Mouse (Mus musculus): ENCODE measurements around the gene Myzap. TPM values are rescaled to one million over a fixed set of nuclear protein-coding genes. Genes with fewer than 3 reads are reported as not detected.
A peak's percentile ranks its signal among the peaks of the same experiment; 100 is the strongest.

Myzap gene
- polyA plus RNA-seq, 1 experiment from 2014 or later: 3.5 TPM

DNA sequence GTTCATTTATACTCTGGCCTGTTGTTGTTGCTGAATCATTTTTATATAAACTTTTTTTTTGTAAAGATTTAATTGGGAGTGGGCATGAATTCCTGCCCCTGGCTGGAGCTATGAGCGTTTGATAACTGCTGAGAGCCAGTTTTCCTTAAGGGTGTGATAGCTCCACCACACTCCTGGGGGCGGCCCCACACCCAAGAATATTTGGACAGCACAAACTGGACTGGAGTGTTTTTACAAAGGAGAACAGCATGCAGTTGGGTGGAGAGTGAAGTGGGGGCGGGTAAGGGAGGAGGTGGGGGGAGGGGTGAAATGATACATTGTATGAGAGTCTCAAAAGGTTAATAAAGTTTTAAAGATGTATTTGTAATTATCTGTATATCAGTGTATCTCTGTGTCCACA, 24.8 kb downstream of the Myzap start:
- no peaks in the 10 kb centered on the region for H3K9me3 ChIP-seq
- no peaks in the 10 kb centered on the region for H3K27me3 ChIP-seq (ENCODE audit: poor library complexity, severe bottlenecking)
- no peak for DNase-seq (ENCODE audit: extremely low spot score, low spot score)
- H3K4me1 ChIP-seq: peaks cover 19% of the 10 kb centered on the region
- H3K27ac ChIP-seq: no peak overlapping the region
- 76% methylated on average over 3 of the region's 3 CpGs for WGBS
- H3K36me3 ChIP-seq (replicated peaks): no peaks in the 10 kb centered on the region
- H3K4me3 ChIP-seq: no peak overlapping the region

GRCm38 (mm10) chr9:71566763-71567162, 25.4 kb downstream of the Myzap start:
- Histone ChIP-seq H3K27ac (no peak overlapping the region), H3K36me3 (replicated peaks) (no peaks in the 10 kb centered on the region), H3K9me3 (no peaks in the 10 kb centered on the region), H3K4me1 (peaks cover 19% of the 10 kb centered on the region), H3K4me3 (no peak overlapping the region), H3K27me3 (ENCODE audit: poor library complexity, severe bottlenecking) (no peaks in the 10 kb centered on the region)
- no peak for DNase-seq (ENCODE audit: extremely low spot score, low spot score)
- 61% methylated on average over 4 of the region's 4 CpGs for WGBS

DNA sequence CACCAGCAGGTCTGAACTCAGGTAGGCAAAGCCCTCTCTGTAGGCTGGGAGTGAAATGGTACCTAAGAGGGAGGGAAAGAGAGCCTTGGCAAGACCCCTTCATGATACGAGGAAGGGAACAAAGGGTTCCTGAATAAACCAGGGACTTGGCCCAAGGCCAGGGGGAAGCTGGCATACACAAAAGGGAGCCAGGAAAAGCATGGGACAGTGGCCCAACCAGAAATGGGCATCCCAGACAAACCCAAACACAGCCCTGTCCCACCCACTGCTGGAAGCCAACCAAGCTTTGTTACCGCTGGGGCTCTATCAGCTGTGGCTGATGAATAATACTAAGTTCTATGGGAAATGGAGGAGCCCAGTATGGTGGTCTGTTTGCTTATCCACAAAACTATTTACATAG, 34.4 kb downstream of the Myzap start:
- Histone ChIP-seq H3K27me3 (ENCODE audit: poor library complexity, severe bottlenecking) (no peaks in the 10 kb centered on the region), H3K27ac (no peak overlapping the region), H3K9me3 (peaks cover 6% of the 10 kb centered on the region; the same call in 1 of the 2 replicates), H3K4me3 (no peak overlapping the region), H3K4me1 (no peaks in the 10 kb centered on the region), H3K36me3 (replicated peaks) (no peaks in the 10 kb centered on the region)
- no peak for DNase-seq (ENCODE audit: extremely low spot score, low spot score)
- WGBS: 82% methylated on average over 2 of the region's 2 CpGs

GRCm38 (mm10) chr9:71554001-71554400, 38.2 kb downstream of the Myzap start:
- Histone ChIP-seq H3K9me3 (peaks cover 6% of the 10 kb centered on the region; the same call in 1 of the 2 replicates), H3K4me3 (no peak overlapping the region), H3K27me3 (ENCODE audit: poor library complexity, severe bottlenecking) (no peaks in the 10 kb centered on the region), H3K4me1 (no peaks in the 10 kb centered on the region), H3K27ac (no peak overlapping the region), H3K36me3 (replicated peaks) (no peaks in the 10 kb centered on the region)
- DNase-seq (ENCODE audit: extremely low spot score, low spot score): no peak
- WGBS: 96% methylated on average over 3 of the region's 3 CpGs

- H3K36me3 ChIP-seq (replicated peaks): no peaks in the 10 kb centered on the region
- H3K4me3 ChIP-seq: no peak overlapping the region
- peaks cover 6% of the 10 kb centered on the region; the same call in 1 of the 2 replicates for H3K9me3 ChIP-seq
- 93% methylated on average over 8 of the region's 8 CpGs for WGBS
- no peaks in the 10 kb centered on the region for H3K27me3 ChIP-seq (ENCODE audit: poor library complexity, severe bottlenecking)
- DNase-seq (ENCODE audit: extremely low spot score, low spot score): no peak
- 0 out of 2 replicates have a peak, but pooled peaks cover 4% of the 10 kb centered on the region for H3K4me1 ChIP-seq
- no peak overlapping the region for H3K27ac ChIP-seq
Observed at GRCm38 (mm10) chr9:71550176-71550575, 42.0 kb downstream of the Myzap start.

GRCm38 (mm10) chr9:71547704-71548275, 44.4 kb downstream of the Myzap start:
- no peaks in the 10 kb centered on the region for H3K9me3 ChIP-seq
- DNase-seq (ENCODE audit: extremely low spot score, low spot score): no peak
- peaks cover 10% of the 10 kb centered on the region; the same call in 1 of the 2 replicates for H3K4me1 ChIP-seq
- no peak overlapping the region for H3K4me3 ChIP-seq
- H3K36me3 ChIP-seq (replicated peaks): no peaks in the 10 kb centered on the region
- H3K27me3 ChIP-seq (ENCODE audit: poor library complexity, severe bottlenecking): no peaks in the 10 kb centered on the region
- H3K27ac ChIP-seq: no peak overlapping the region
- WGBS: 88% methylated on average over 10 of the region's 10 CpGs

GRCm38 (mm10) chr9:71544831-71545230, 47.3 kb downstream of the Myzap start:
- DNase-seq (ENCODE audit: extremely low spot score, low spot score): no peak
- Histone ChIP-seq H3K27me3 (ENCODE audit: poor library complexity, severe bottlenecking) (no peaks in the 10 kb centered on the region), H3K36me3 (replicated peaks) (no peaks in the 10 kb centered on the region), H3K9me3 (no peaks in the 10 kb centered on the region), H3K4me1 (peaks cover 10% of the 10 kb centered on the region; the same call in 1 of the 2 replicates), H3K4me3 (no peak overlapping the region), H3K27ac (no peak overlapping the region)
- WGBS: 88% methylated on average over 5 of the region's 5 CpGs

GRCm38 (mm10) chr9:71543443-71544222, 48.5 kb downstream of the Myzap start:
- Histone ChIP-seq H3K4me1 (peaks cover 10% of the 10 kb centered on the region; the same call in 1 of the 2 replicates), H3K27me3 (ENCODE audit: poor library complexity, severe bottlenecking) (no peaks in the 10 kb centered on the region), H3K27ac (no peak overlapping the region), H3K9me3 (no peaks in the 10 kb centered on the region), H3K36me3 (replicated peaks) (no peaks in the 10 kb centered on the region), H3K4me3 (no peak overlapping the region)
- 21% methylated on average over 19 of the region's 19 CpGs for WGBS
- DNase-seq (ENCODE audit: extremely low spot score, low spot score): peak; percentile 70

DNA sequence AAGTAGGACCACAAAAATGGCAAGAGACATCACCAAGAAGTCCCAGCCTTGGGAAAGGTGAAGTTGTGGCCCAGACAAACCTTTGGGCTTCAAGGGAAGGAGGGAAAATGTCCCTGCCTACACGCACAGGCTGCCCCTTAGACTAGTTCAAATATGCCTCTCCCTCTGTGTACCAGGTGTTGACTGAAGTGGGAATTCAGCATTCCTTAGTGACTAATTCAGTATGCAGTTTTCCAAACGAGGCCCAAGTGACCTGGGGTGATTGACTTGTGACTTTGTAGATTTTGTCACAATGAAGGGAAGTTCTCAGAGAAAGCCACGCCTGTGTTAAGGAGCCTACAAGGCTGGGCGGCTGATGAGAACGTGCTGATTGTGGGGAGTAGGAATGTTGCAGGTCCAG, 49.9 kb downstream of the Myzap start:
- Histone ChIP-seq H3K36me3 (replicated peaks) (no peaks in the 10 kb centered on the region), H3K27ac (no peak overlapping the region), H3K4me1 (peaks cover 10% of the 10 kb centered on the region; the same call in 1 of the 2 replicates), H3K4me3 (no peak overlapping the region), H3K9me3 (no peaks in the 10 kb centered on the region), H3K27me3 (ENCODE audit: poor library complexity, severe bottlenecking) (no peaks in the 10 kb centered on the region)
- DNase-seq (ENCODE audit: extremely low spot score, low spot score): no peak
- 76% methylated on average over 5 of the region's 5 CpGs for WGBS

- Histone ChIP-seq H3K9me3 (no peaks in the 10 kb centered on the region), H3K27me3 (ENCODE audit: poor library complexity, severe bottlenecking) (no peaks in the 10 kb centered on the region), H3K27ac (no peak overlapping the region), H3K36me3 (replicated peaks) (no peaks in the 10 kb centered on the region), H3K4me1 (peaks cover 6% of the 10 kb centered on the region; the same call in 1 of the 2 replicates), H3K4me3 (no peak overlapping the region)
- no peak for DNase-seq (ENCODE audit: extremely low spot score, low spot score)
- 88% methylated on average over 3 of the region's 3 CpGs for WGBS
Observed at GRCm38 (mm10) chr9:71540739-71541138, 51.4 kb downstream of the Myzap start.

- no peaks in the 10 kb centered on the region for H3K27me3 ChIP-seq (ENCODE audit: poor library complexity, severe bottlenecking)
- H3K4me1 ChIP-seq: no peaks in the 10 kb centered on the region
- DNase-seq (ENCODE audit: extremely low spot score, low spot score): no peak
- no peak overlapping the region for H3K27ac ChIP-seq
- H3K4me3 ChIP-seq: no peak overlapping the region
- 92% methylated on average over 5 of the region's 5 CpGs for WGBS
- no peaks in the 10 kb centered on the region for H3K9me3 ChIP-seq
- H3K36me3 ChIP-seq (replicated peaks): no peaks in the 10 kb centered on the region
Observed at GRCm38 (mm10) chr9:71535730-71536129, 56.4 kb downstream of the Myzap start.

GRCm38 (mm10) chr9:71535036-71535435, 57.1 kb downstream of the Myzap start:
- no peak for DNase-seq (ENCODE audit: extremely low spot score, low spot score)
- no peaks in the 10 kb centered on the region for H3K4me1 ChIP-seq
- no peak overlapping the region for H3K4me3 ChIP-seq
- no peaks in the 10 kb centered on the region for H3K36me3 ChIP-seq (replicated peaks)
- WGBS: 83% methylated on average over 2 of the region's 2 CpGs
- no peaks in the 10 kb centered on the region for H3K27me3 ChIP-seq (ENCODE audit: poor library complexity, severe bottlenecking)
- H3K9me3 ChIP-seq: no peaks in the 10 kb centered on the region
- H3K27ac ChIP-seq: no peak overlapping the region

- no peaks in the 10 kb centered on the region for H3K9me3 ChIP-seq
- H3K4me1 ChIP-seq: no peaks in the 10 kb centered on the region
- no peak overlapping the region for H3K27ac ChIP-seq
- no peaks in the 10 kb centered on the region for H3K27me3 ChIP-seq (ENCODE audit: poor library complexity, severe bottlenecking)
- no peaks in the 10 kb centered on the region for H3K36me3 ChIP-seq (replicated peaks)
- no peak overlapping the region for H3K4me3 ChIP-seq
- WGBS: 50% methylated on average over 2 of the region's 2 CpGs
- no peak for DNase-seq (ENCODE audit: extremely low spot score, low spot score)
Observed at GRCm38 (mm10) chr9:71529960-71530359, 62.2 kb downstream of the Myzap start.
